Mouse (Mus musculus) intestine, embryonic 14.5 days (tissue): ENCODE results near the gene Trim27. TPM values are rescaled to one million over a fixed set of nuclear protein-coding genes. Genes with fewer than 3 reads are reported as not detected.

Experiments
- ATAC-seq: fragments of 200-750 bp; cut with Nextera tagmentation; replicated peaks from 2 replicates; pipeline ENCODE4 v1.8.0; 2017; ENCODE audit warnings: low read depth, moderate number of reproducible peaks, moderate TSS enrichment, moderate library complexity; ENCODE audit not compliant: low FRiP score, low TSS enrichment
- DNase-seq: peaks from one replicate; pipeline ENCODE4 v3.0.0-alpha.2; 2018; ENCODE audit warnings: low spot score
- H3K27ac ChIP-seq: fragments of 300-500 bp; sonication (generic); 2 replicates; pipeline ENCODE4 v1.5.1; 2014; ENCODE audit warnings: low read depth, mild to moderate bottlenecking, control low read depth
- H3K27me3 ChIP-seq: fragments of 300-500 bp; sonication (generic); replicated peaks from 2 replicates; pipeline ENCODE4 v1.6.1; 2014; ENCODE audit warnings: low read length, control low read depth; ENCODE audit not compliant: control insufficient read depth, insufficient read depth
- H3K36me3 ChIP-seq: fragments of 300-500 bp; sonication (generic); 2 replicates; pipeline ENCODE4 v1.6.1; 2014; ENCODE audit warnings: low read length, control low read depth; ENCODE audit not compliant: control insufficient read depth, insufficient read depth
- H3K4me1 ChIP-seq: fragments of 300-500 bp; sonication (generic); replicated peaks from 2 replicates; pipeline ENCODE4 v1.6.1; 2014; ENCODE audit warnings: low read length, control low read depth, mixed read lengths; ENCODE audit not compliant: control insufficient read depth, insufficient read depth
- H3K4me2 ChIP-seq: fragments of 300-500 bp; sonication (generic); 2 replicates; pipeline ENCODE4 v1.6.1; 2014; ENCODE audit warnings: low read length
- H3K4me3 ChIP-seq: fragments of 300-500 bp; sonication (generic); 2 replicates; pipeline ENCODE4 v1.5.1; 2014; ENCODE audit warnings: low read depth, low read length, control low read depth, mixed read lengths
- H3K9ac ChIP-seq: fragments of 300-500 bp; sonication (generic); 2 replicates; pipeline ENCODE4 v1.6.1; 2014; ENCODE audit warnings: mild to moderate bottlenecking, low read length
- H3K9me3 ChIP-seq: fragments of 300-500 bp; sonication (generic); 2 replicates; pipeline ENCODE4 v1.6.1; 2016; ENCODE audit warnings: low read length, control low read depth; ENCODE audit not compliant: control insufficient read depth
- WGBS: fragments of 180-500 bp; shearing (Covaris S2); extraction: QIAGEN DNeasy Blood & Tissue Kit; methylation state at CpG from one replicate; pipeline ENCODE4 v1.1.7; 2014; 5-methylcytosine and 5-hydroxymethylcytosine counted together
- polyA plus RNA-seq: library from polyadenylated mRNA; unstranded; fragments of >200 nt; fragmentation: Nextera tagmentation; extraction: Ambion mirVana; gene quantifications from 2 replicates; pipeline ENCODE4 v1.2.1, GENCODE M21; 2014

Gene Trim27
- polyA plus RNA-seq, 1 experiment from 2014 or later, result 169 TPM

DNA sequence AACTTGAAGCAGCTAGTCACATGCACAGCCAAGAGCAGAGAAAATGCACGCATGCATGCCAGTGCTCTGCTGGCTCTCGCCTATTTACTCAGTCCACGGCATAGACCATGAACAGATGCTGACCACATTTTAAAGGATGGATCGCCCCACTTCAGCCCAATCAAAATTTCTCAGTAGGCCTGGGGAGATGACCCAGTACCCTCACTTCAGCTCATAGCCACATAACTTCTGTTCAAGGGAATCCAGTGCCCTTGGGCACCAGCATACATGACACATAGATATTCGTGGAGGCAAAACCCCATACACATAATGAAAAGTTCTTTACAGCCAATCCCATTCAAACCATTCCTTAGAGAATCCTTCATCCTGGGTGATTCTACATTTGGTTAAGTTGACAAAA, 18.5 kb downstream of the Trim27 start:
- ATAC-seq (no peak), DNase-seq (no peak)
- Histone ChIP-seq H3K36me3 (peaks cover 30% of the 10 kb centered on the region), H3K9me3 (no peaks in the 10 kb centered on the region), H3K4me3 (no peak overlapping the region), H3K4me2 (no peak overlapping the region), H3K4me1 (peaks cover 6% of the 10 kb centered on the region; the same call in 1 of the 2 replicates), H3K27me3 (no peaks in the 10 kb centered on the region), H3K9ac (no peak overlapping the region), H3K27ac (no peak overlapping the region)
- 75% methylated on average over 5 of the region's 5 CpGs for WGBS

DNA sequence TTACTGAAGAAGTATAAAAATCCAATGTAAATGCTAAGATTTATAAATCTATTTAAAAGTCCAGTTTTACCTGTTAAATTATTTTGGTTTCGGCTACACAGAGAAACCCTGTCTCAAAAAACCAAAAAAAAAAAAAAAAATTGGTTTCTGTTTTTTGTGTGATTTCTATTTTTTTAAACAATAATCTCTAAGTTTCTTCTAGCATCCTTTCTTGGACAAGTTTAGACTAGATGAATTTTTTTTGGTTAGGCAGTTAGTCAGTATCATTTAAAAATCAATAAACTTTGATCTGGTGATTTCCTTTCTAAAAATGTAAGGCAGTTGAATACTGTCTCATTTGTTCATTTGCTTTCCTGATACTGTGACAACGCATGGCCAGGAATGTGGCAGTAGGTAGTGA, 19.1 kb downstream of the Trim27 start:
- H3K9me3 ChIP-seq, result no peaks in the 10 kb centered on the region
- H3K27me3 ChIP-seq, result no peaks in the 10 kb centered on the region
- H3K4me3 ChIP-seq, result no peak overlapping the region
- H3K36me3 ChIP-seq, result peaks cover 24% of the 10 kb centered on the region
- ATAC-seq (no peak), DNase-seq (no peak)
- WGBS, result 78% methylated on average over 2 of the region's 2 CpGs
- no peak overlapping the region for H3K9ac ChIP-seq
- no peak overlapping the region for H3K4me2 ChIP-seq
- H3K27ac ChIP-seq, result no peak overlapping the region
- peaks cover 6% of the 10 kb centered on the region; the same call in 1 of the 2 replicates for H3K4me1 ChIP-seq

DNA sequence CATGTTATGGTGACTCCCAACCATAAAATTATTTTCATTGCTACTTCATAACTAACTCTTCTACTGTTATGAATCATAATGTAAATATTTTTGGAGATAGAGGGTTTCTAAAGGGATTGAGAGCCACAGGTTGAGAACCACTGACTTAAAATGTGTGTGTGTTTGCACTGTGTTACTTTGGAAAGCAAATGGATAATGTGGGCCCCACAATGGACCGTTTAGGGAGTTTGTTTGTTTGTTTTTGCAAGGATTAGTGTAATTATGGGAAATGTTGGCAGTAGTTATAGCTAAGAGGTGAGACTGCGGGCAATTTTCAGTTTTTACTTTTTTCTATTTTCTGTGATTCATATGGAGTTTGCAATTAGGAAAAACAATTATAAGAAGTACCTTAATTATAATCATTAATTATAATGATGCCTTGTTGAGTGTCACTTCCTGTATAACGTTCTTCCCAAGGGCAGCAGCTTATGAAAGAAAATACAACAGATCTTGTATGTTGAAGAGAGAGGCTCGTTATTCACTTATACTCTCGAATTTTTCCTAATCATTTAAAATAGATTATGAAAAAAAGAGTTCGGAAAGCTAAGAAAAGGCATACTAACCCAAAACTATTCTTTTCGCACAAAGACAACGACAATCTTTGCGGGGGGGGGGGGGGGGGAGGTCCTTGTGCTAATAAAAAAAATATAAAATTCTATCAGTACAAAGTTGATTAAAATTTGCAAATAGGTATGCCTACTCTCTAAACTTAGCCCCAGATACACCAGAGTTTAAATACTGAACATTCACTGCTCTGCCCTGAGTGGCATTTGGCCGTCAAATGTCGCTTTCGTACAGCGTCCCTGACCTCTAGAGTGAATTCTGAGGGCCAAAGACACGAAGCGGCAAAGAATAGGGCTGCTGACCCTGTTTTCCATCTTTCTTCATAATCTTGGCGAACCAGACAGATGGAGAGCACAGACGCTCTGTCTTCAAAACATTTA, 20.1 kb downstream of the Trim27 start:
- peaks cover 14% of the 10 kb centered on the region for H3K36me3 ChIP-seq
- H3K4me2 ChIP-seq, result peak overlapping the region; percentile 51
- H3K27me3 ChIP-seq, result no peaks in the 10 kb centered on the region
- H3K9me3 ChIP-seq, result peaks cover 3% of the 10 kb centered on the region; the same call in 1 of the 2 replicates
- H3K27ac ChIP-seq, result peak overlapping the region; percentile 74
- H3K4me1 ChIP-seq, result peaks cover 6% of the 10 kb centered on the region; the same call in 1 of the 2 replicates
- WGBS, result 4% methylated on average over 17 of the region's 17 CpGs
- H3K9ac ChIP-seq, result peak overlapping the region; percentile 72
- DNase-seq (no peak), ATAC-seq (peak; percentile 62)
- H3K4me3 ChIP-seq, result peak overlapping the region; percentile 79

DNA sequence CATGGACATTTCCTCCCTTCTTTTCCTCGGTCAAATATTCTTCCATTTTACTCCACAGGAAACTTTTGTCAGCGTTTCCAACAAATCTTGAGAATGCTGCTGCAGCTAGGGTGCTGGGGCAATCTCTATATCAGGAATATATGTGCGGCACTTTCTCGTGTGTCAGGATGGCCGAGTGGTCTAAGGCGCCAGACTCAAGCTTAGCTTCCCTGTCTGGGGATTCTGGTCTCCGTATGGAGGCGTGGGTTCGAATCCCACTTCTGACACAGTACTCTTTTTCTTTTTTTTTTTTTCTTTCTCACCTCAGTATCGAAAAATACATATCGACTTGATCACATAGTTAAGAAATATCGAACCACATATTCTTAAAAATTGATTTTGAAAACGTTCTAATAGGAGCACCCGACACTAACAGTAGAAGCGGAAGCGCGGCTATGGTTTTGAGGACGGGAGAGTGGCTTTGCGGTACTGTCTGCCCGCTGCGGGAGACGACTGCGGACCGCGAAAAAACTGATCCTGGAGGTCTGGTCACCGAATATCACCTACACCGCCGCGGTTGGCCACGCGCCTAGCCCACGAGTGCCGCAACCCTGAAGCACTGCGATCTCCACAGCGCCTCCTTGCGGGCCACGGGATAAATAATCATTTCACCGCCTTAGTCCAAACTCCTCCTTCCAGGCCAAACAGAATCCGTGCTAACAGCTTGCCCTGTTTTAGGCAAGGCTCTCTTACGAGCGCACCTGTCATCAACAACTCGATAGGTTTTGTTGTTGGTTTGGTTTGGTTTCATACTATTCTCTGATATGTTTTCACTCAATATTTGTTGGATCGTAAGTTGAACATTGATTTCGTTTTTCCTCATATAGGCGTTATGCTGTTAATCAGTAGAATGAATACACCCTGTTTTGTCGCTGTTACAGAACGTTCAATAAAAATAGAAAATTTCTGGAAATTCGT, 21.1 kb downstream of the Trim27 start:
- Histone ChIP-seq H3K4me1 (peaks cover 6% of the 10 kb centered on the region; the same call in 1 of the 2 replicates), H3K27me3 (no peaks in the 10 kb centered on the region), H3K4me2 (peak overlapping the region; percentile 51), H3K36me3 (peaks cover 4% of the 10 kb centered on the region; the same call in 1 of the 2 replicates), H3K27ac (peak overlapping the region; percentile 75), H3K9me3 (peaks cover 3% of the 10 kb centered on the region; the same call in 1 of the 2 replicates), H3K4me3 (peak overlapping the region; percentile 79), H3K9ac (peak overlapping the region; percentile 72)
- WGBS, result 6% methylated on average over 48 of the region's 48 CpGs
- ATAC-seq (peak; percentile 98), DNase-seq (peak; percentile 100)

DNA sequence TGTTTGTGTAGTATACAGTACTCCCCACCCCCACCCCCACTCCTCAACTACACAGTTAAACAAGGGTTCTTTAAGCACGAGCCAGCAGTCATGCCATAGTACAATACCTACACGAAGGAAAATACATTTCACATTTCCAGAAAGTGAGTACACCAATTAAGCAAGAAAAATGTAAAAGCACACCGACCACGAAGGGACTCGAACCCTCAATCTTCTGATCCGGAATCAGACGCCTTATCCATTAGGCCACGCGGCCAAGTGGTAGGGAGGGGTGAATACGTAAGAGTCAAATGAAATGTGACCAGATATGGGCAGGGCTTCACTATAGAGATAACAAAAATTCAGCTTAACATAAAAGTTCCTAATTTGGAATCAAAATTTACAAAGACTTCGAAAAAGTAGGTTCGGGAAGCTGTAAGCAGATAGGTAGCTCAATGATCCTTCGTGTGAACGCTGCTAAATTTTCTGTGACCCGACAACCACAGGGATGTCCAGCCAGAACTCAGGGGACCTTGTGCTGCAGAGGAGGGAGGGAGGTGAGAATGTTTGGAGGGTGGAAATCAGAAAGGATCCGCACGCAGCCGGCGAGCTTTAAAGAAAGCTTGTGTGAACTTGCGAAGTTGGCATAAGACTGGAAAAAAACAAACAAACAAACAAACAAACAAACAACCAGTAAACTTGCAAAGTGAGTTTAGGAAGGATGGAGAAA, 36.2 kb downstream of the Trim27 start:
- ATAC-seq (peak; percentile 55; the same call in 1 of the 2 replicates), DNase-seq (peak; percentile 94)
- Histone ChIP-seq H3K4me2 (peak overlapping the region; percentile 55), H3K9ac (0 out of 2 replicates have a peak overlapping the region, but pooled peaks have one; percentile 13), H3K27ac (no peak overlapping the region), H3K4me1 (no peaks in the 10 kb centered on the region), H3K9me3 (0 out of 2 replicates have a peak, but pooled peaks cover 8% of the 10 kb centered on the region), H3K4me3 (peak overlapping the region; percentile 41), H3K27me3 (no peaks in the 10 kb centered on the region), H3K36me3 (no peaks in the 10 kb centered on the region)
- WGBS, result 3% methylated on average over 20 of the region's 20 CpGs

DNA sequence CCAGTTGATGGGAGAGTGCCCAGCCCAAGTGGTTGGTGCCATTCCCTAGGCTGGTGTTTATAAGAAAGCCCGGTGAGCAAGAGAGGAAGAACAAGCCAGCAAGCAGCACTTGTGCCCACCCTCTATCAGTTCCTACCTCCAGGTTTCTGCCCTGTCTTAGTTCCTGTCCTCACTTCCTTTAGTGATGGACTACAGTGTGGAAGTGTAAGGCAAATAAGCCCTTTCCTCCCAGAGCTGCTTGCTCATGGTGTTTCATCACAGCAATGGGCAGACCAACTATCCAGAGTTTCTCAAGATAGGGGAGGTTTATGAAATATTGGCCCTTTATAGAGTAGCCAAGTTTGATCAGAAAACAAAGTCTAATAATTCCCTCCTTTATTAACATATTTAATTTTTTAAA, 37.5 kb downstream of the Trim27 start:
- H3K36me3 ChIP-seq, result no peaks in the 10 kb centered on the region
- no peaks in the 10 kb centered on the region for H3K4me1 ChIP-seq
- no peaks in the 10 kb centered on the region for H3K27me3 ChIP-seq
- H3K4me3 ChIP-seq, result no peak overlapping the region
- no peak overlapping the region for H3K27ac ChIP-seq
- no peak overlapping the region for H3K4me2 ChIP-seq
- 50% methylated on average over 1 of the region's 1 CpGs for WGBS
- H3K9ac ChIP-seq, result no peak overlapping the region
- H3K9me3 ChIP-seq, result 0 out of 2 replicates have a peak, but pooled peaks cover under 1% of the 10 kb centered on the region
- ATAC-seq, result no peak
- DNase-seq, result no peak

DNA sequence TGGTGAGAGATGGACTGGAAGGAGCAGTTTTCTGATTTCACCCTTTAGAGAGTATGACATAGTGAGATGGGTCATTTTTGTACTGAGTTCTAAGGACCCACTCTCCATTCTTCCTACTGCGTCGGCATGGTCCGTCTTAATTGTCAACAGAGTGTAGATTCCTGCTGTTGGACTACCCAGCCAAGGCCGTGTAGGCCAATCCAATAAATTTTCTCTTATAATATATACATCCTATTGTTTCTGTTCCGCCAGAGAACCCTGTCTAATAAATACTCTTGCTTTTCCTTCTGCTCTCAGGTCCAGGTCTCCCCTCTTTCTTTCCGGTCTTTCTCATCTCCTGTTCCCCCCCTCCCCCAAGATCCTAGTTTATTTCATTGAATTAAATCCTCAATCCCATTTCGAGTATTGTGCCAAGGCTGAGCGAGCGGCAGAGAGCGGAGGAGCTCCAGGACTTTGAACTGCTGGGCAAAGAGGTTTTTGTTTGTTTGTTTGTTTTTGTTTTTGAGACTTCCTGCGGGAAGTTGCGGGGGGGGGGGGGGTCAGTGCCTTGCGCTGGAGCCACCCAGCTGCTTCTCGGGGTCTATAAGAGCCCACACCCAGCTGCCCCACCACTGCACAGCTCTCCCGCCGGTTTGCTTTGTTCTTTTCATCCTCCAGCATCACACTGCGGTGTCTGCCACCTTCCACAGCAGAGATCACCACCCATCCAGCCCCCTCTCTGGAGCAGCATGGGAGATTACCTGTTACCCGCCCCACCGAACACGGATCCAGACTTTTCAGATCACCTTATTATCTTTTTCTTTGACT, 42.6 kb downstream of the Trim27 start:
- peak; percentile 64 for DNase-seq
- Histone ChIP-seq H3K36me3 (no peaks in the 10 kb centered on the region), H3K4me1 (no peaks in the 10 kb centered on the region), H3K9me3 (no peaks in the 10 kb centered on the region), H3K27ac (no peak overlapping the region), H3K4me2 (peak overlapping the region; percentile 69), H3K27me3 (no peaks in the 10 kb centered on the region), H3K4me3 (peak overlapping the region; percentile 48), H3K9ac (peak overlapping the region; percentile 45)
- ATAC-seq, result peak; percentile 84; the same call in 1 of the 2 replicates
- 2% methylated on average over 20 of the region's 20 CpGs for WGBS
